In genomic region chr14:73226849-73227248, GRCm38 (mm10) we compare ENCODE assay signal across 19 mouse cellular contexts. TPM values are rescaled to one million over a fixed set of nuclear protein-coding genes. Genes with fewer than 3 reads are reported as not detected.
DNase-seq lines count a peak whose midpoint lies in the region; ATAC-seq and TF ChIP-seq lines count a peak whose summit lies in the region.
"Had no signal": no experiment of that assay in that cellular context is flagged by ENCODE, and none has a peak within 500 bp of the region (broad histone marks: within the 10 kb centered on the region; RNA-seq: fewer than 3 reads in every experiment).

No protein-coding gene starts in this region.

- peak; percentile 3 for DNase-seq in forebrain, postnatal 0 days
- DNase-seq in forebrain, embryonic 14.5 days (ENCODE audit: low spot score): no peak
- DNase-seq in heart, postnatal 0 days (ENCODE audit: low spot score): peak; percentile 28
- no peak for DNase-seq in heart, postnatal 14 days
- no peak for DNase-seq in adrenal gland, postnatal 10 days
- DNase-seq: kidney, adult 8-10 months; kidney, postnatal 14 days; liver, postnatal 0 days; lung, postnatal 4 days; right cerebral cortex, postnatal 4 days; thymus, postnatal 14 days had no signal

- no peak overlapping the region for H3K4me3 ChIP-seq in forebrain, postnatal 0 days (ENCODE audit: low read depth, low read length)
- H3K4me3 ChIP-seq in forebrain, embryonic 14.5 days (ENCODE audit: low read depth, low read length): no peak overlapping the region
- no peak overlapping the region for H3K4me3 ChIP-seq in heart, postnatal 0 days (ENCODE audit: low read depth, low read length)
- H3K4me3 ChIP-seq in neural tube, embryonic 13.5 days: no peak overlapping the region
- H3K4me3 ChIP-seq in neural tube, embryonic 15.5 days (replicated peaks): no peak overlapping the region
- H3K4me3 ChIP-seq: embryonic facial prominence, embryonic 12.5 days; limb, embryonic 10.5 days; midbrain, embryonic 10.5 days had no signal

- 10% methylated on average over 1 of the region's 1 CpGs for WGBS in forebrain, postnatal 0 days
- WGBS in forebrain, embryonic 14.5 days: 20% methylated on average over 1 of the region's 1 CpGs
- 4% methylated on average over 1 of the region's 1 CpGs for WGBS in heart, postnatal 0 days
- WGBS in neural tube, embryonic 13.5 days: 48% methylated on average over 1 of the region's 1 CpGs
- 32% methylated on average over 1 of the region's 1 CpGs for WGBS in neural tube, embryonic 15.5 days

- no peak for TF ChIP-seq EP300 in heart, postnatal 0 days (IDR thresholded peaks at IDR 0.05; ENCODE audit: low read depth)

- no peak overlapping the region for H3K9ac ChIP-seq in forebrain, postnatal 0 days
- H3K9ac ChIP-seq in forebrain, embryonic 14.5 days (ENCODE audit: low read length): no peak overlapping the region
- no peak overlapping the region for H3K9ac ChIP-seq in heart, postnatal 0 days (replicated peaks; ENCODE audit: low read depth, low read length)
- H3K9ac ChIP-seq in neural tube, embryonic 13.5 days: no peak overlapping the region
- no peak overlapping the region for H3K9ac ChIP-seq in neural tube, embryonic 15.5 days (replicated peaks)
- H3K9ac ChIP-seq: embryonic facial prominence, embryonic 12.5 days; liver, postnatal 0 days had no signal

- H3K4me2 ChIP-seq in forebrain, postnatal 0 days (ENCODE audit: low read depth): no peak overlapping the region
- H3K4me2 ChIP-seq in forebrain, embryonic 14.5 days (ENCODE audit: low read length): no peak overlapping the region
- H3K4me2 ChIP-seq in heart, postnatal 0 days (ENCODE audit: low read depth, low read length): no peak overlapping the region
- H3K4me2 ChIP-seq in neural tube, embryonic 13.5 days: no peak overlapping the region
- no peak overlapping the region for H3K4me2 ChIP-seq in neural tube, embryonic 15.5 days
- H3K4me2 ChIP-seq: embryonic facial prominence, embryonic 12.5 days; heart, embryonic 11.5 days had no signal

- no peak for TF ChIP-seq CTCF in forebrain, postnatal 0 days (IDR thresholded peaks at IDR 0.05; ENCODE audit: low read depth)
- no peak for TF ChIP-seq CTCF in heart, postnatal 0 days (IDR thresholded peaks at IDR 0.05; ENCODE audit: low read depth)

- H3K9me3 ChIP-seq in forebrain, postnatal 0 days (ENCODE audit: low read length): no peaks in the 10 kb centered on the region
- no peaks in the 10 kb centered on the region for H3K9me3 ChIP-seq in forebrain, embryonic 14.5 days (replicated peaks; ENCODE audit: control insufficient read depth, low read length)
- H3K9me3 ChIP-seq in heart, postnatal 0 days (replicated peaks; ENCODE audit: control insufficient read depth, low read length): no peaks in the 10 kb centered on the region
- no peaks in the 10 kb centered on the region for H3K9me3 ChIP-seq in neural tube, embryonic 13.5 days
- H3K9me3 ChIP-seq in neural tube, embryonic 15.5 days (replicated peaks): no peaks in the 10 kb centered on the region
- H3K9me3 ChIP-seq: embryonic facial prominence, embryonic 12.5 days; limb, embryonic 10.5 days; midbrain, embryonic 10.5 days had no signal

- no peaks in the 10 kb centered on the region for H3K4me1 ChIP-seq in forebrain, postnatal 0 days (ENCODE audit: insufficient read depth)
- H3K4me1 ChIP-seq in forebrain, embryonic 14.5 days (ENCODE audit: control insufficient read depth, insufficient read depth, low read length): peaks cover 12% of the 10 kb centered on the region
- H3K4me1 ChIP-seq in heart, postnatal 0 days (ENCODE audit: control insufficient read depth, insufficient read depth): peaks cover 20% of the 10 kb centered on the region
- H3K4me1 ChIP-seq in neural tube, embryonic 13.5 days (replicated peaks): peaks cover 24% of the 10 kb centered on the region
- peaks cover 11% of the 10 kb centered on the region for H3K4me1 ChIP-seq in neural tube, embryonic 15.5 days

- H3K36me3 ChIP-seq in forebrain, postnatal 0 days (ENCODE audit: insufficient read depth): no peaks in the 10 kb centered on the region
- H3K36me3 ChIP-seq in forebrain, embryonic 14.5 days (ENCODE audit: control insufficient read depth, insufficient read depth, low read length): no peaks in the 10 kb centered on the region
- H3K36me3 ChIP-seq in heart, postnatal 0 days (replicated peaks; ENCODE audit: control insufficient read depth, insufficient read depth, low read length): no peaks in the 10 kb centered on the region
- 0 out of 2 replicates have a peak, but pooled peaks cover 7% of the 10 kb centered on the region for H3K36me3 ChIP-seq in neural tube, embryonic 13.5 days
- H3K36me3 ChIP-seq in neural tube, embryonic 15.5 days: no peaks in the 10 kb centered on the region
- H3K36me3 ChIP-seq: embryonic facial prominence, embryonic 12.5 days had no signal

- peak; percentile 74 for ATAC-seq in forebrain, postnatal 0 days
- no peak for ATAC-seq in forebrain, embryonic 14.5 days
- no peak for ATAC-seq in heart, postnatal 0 days (ENCODE audit: insufficient read depth, low read depth)
- no peak for ATAC-seq in neural tube, embryonic 13.5 days (ENCODE audit: low read depth)
- ATAC-seq in neural tube, embryonic 15.5 days (ENCODE audit: low FRiP score): no peak
- ATAC-seq: activated CD4-positive, CD25-positive, alpha-beta regulatory T cell, adult 4 months; CD4-positive, CD25-positive, alpha-beta regulatory T cell, adult 4 months; liver, postnatal 0 days had no signal

- no peaks in the 10 kb centered on the region for H3K27me3 ChIP-seq in forebrain, postnatal 0 days (ENCODE audit: insufficient read depth, low read length)
- H3K27me3 ChIP-seq in forebrain, embryonic 14.5 days (replicated peaks; ENCODE audit: control insufficient read depth, insufficient read depth, low read length): no peaks in the 10 kb centered on the region
- H3K27me3 ChIP-seq in heart, postnatal 0 days (ENCODE audit: control insufficient read depth, insufficient read depth, low read length): no peaks in the 10 kb centered on the region
- no peaks in the 10 kb centered on the region for H3K27me3 ChIP-seq in neural tube, embryonic 13.5 days
- H3K27me3 ChIP-seq in neural tube, embryonic 15.5 days (replicated peaks): no peaks in the 10 kb centered on the region
- H3K27me3 ChIP-seq: embryonic facial prominence, embryonic 12.5 days had no signal

- intact Hi-C loops in heart, postnatal 14 days (cut with DNase I): no loop called here

- no peak overlapping the region; the same call in 1 of the 2 replicates for H3K27ac ChIP-seq in forebrain, postnatal 0 days (ENCODE audit: low read depth, low read length)
- no peak overlapping the region for H3K27ac ChIP-seq in forebrain, embryonic 14.5 days (ENCODE audit: low read depth, low read length)
- H3K27ac ChIP-seq in heart, postnatal 0 days (ENCODE audit: low read depth): peak overlapping the region; percentile 62
- peak overlapping the region; percentile 4; the same call in 1 of the 2 replicates for H3K27ac ChIP-seq in neural tube, embryonic 13.5 days (replicated peaks)
- no peak overlapping the region for H3K27ac ChIP-seq in neural tube, embryonic 15.5 days (replicated peaks)
- H3K27ac ChIP-seq: embryonic facial prominence, embryonic 12.5 days; limb, embryonic 10.5 days; midbrain, embryonic 10.5 days had no signal

RNA-seq across cellular contexts. Expression of gene Lpar6, which starts 10.8 kb away (rescaled TPM):
- total RNA-seq in forebrain, postnatal 0 days (2014; rRNA removed): 2.2 and 2.6 TPM in 2 replicates
- polyA plus RNA-seq in forebrain, postnatal 0 days (2015; fragmentation: Nextera tagmentation; extraction: Ambion mirVana): 1.5 and 1.8 TPM in 2 replicates
- polyA plus RNA-seq in forebrain, embryonic 14.5 days (2014; fragmentation: Nextera tagmentation; extraction: Ambion mirVana): 5.8 and 6.1 TPM in 2 replicates
- 6.6 and 7.0 TPM in 2 replicates for total RNA-seq in heart, postnatal 0 days (2014; rRNA removed; ENCODE audit: low replicate concordance)
- polyA plus RNA-seq in heart, postnatal 0 days (2015; fragmentation: Nextera tagmentation; extraction: Ambion mirVana): 7.2 and 7.8 TPM in 2 replicates
- total RNA-seq in heart, postnatal 14 days (2021): 1 to 10 TPM; 4.0 TPM
- 6.5 and 8.5 TPM in 2 replicates for polyA plus RNA-seq in neural tube, embryonic 13.5 days (2015; fragmentation: Nextera tagmentation; extraction: Ambion mirVana)
- 4.0 and 5.7 TPM in 2 replicates for polyA plus RNA-seq in neural tube, embryonic 15.5 days (2015; fragmentation: Nextera tagmentation; extraction: Ambion mirVana)
- total RNA-seq in adrenal gland, postnatal 10 days (2021): 10 to 100 TPM in 1 of 2 experiments, 1 to 10 TPM in 1; 8.3 to 11.5 TPM

Comparison
In these comparisons a context has a peak if more than half of its experiments do, and no peak if none do; other contexts are left out.
1. DNase-seq: peak in forebrain, postnatal 0 days (single experiment) and heart, postnatal 0 days (single experiment); none in forebrain, embryonic 14.5 days (single experiment), heart, postnatal 14 days (0 of 2) and adrenal gland, postnatal 10 days (single experiment).
2. H3K27ac ChIP-seq: peak in heart, postnatal 0 days (single experiment) and neural tube, embryonic 13.5 days (single experiment); none in forebrain, postnatal 0 days (single experiment), forebrain, embryonic 14.5 days (single experiment) and neural tube, embryonic 15.5 days (single experiment).